Mouse (Mus musculus) limb, embryonic 10.5 days (tissue): ENCODE data around the gene Gm9857. TPM values are rescaled to one million over a fixed set of nuclear protein-coding genes. Genes with fewer than 3 reads are reported as not detected.
A peak's percentile ranks its signal among the peaks of the same experiment; 100 is the strongest.

ENCODE experiments used
- DNase-seq: peaks from one replicate; pipeline ENCODE4 v3.0.0-alpha.2; 2017; ENCODE audit warnings: low spot score
- H3K27ac ChIP-seq: fragments of 300-500 bp; sonication (generic); 2 replicates; pipeline ENCODE4 v1.5.1; 2016; ENCODE audit warnings: mild to moderate bottlenecking
- H3K27me3 ChIP-seq: fragments of 300-500 bp; sonication (generic); 2 replicates; pipeline ENCODE4 v1.6.1; 2016; ENCODE audit warnings: low read depth, mild to moderate bottlenecking; ENCODE audit not compliant: poor library complexity, severe bottlenecking
- H3K36me3 ChIP-seq: fragments of 300-500 bp; sonication (generic); 2 replicates; pipeline ENCODE4 v1.6.1; 2016; ENCODE audit warnings: mild to moderate bottlenecking, moderate library complexity
- H3K4me1 ChIP-seq: fragments of 300-500 bp; sonication (generic); 2 replicates; pipeline ENCODE4 v1.6.1; 2016
- H3K4me3 ChIP-seq: fragments of 300-500 bp; sonication (generic); 2 replicates; pipeline ENCODE4 v1.5.1; 2016; ENCODE audit warnings: mild to moderate bottlenecking, moderate library complexity
- H3K9me3 ChIP-seq: fragments of 300-500 bp; sonication (generic); replicated peaks from 2 replicates; pipeline ENCODE4 v1.6.1; 2016; ENCODE audit warnings: mild to moderate bottlenecking
- WGBS: fragments of 180-500 bp; shearing (Covaris S2); methylation state at CpG from one replicate; pipeline ENCODE4 v1.1.7; 2016; 5-methylcytosine and 5-hydroxymethylcytosine counted together
- polyA plus RNA-seq: library from polyadenylated mRNA; unstranded; fragments of >200 nt; fragmentation: Nextera tagmentation; extraction: Ambion mirVana; gene quantifications from 2 replicates; pipeline ENCODE4 v1.2.1, GENCODE M21; 2016

The Gm9857 gene
- polyA plus RNA-seq, 1 experiment from 2014 or later, result not detected

DNA sequence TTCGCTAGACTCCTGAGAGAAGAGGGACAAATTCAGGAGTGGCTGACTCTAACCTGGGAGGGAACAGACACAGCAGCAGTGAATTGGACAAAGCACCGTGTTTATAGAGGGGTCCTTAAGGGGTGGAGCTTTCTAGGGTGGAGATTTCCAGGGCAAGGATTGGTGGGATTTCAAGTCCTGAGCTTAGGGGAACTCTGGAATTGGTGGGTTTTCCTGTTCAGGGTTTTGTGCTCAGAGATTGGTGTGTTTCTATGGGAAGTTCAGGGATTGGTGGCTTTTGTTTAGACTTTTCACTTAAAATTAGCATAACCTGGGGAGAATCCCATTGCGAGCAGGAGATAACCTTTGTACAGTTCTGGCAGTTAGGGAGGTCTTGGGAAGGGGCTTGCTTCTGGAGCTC, 22.3 kb downstream of the Gm9857 start:
- DNase-seq, result no peak
- Histone ChIP-seq H3K4me3 (no peak overlapping the region), H3K36me3 (no peaks in the 10 kb centered on the region), H3K4me1 (no peaks in the 10 kb centered on the region), H3K27me3 (no peaks in the 10 kb centered on the region), H3K27ac (no peak overlapping the region), H3K9me3 (no peaks in the 10 kb centered on the region)
- WGBS, result 76% methylated on average over 3 of the region's 3 CpGs

DNA sequence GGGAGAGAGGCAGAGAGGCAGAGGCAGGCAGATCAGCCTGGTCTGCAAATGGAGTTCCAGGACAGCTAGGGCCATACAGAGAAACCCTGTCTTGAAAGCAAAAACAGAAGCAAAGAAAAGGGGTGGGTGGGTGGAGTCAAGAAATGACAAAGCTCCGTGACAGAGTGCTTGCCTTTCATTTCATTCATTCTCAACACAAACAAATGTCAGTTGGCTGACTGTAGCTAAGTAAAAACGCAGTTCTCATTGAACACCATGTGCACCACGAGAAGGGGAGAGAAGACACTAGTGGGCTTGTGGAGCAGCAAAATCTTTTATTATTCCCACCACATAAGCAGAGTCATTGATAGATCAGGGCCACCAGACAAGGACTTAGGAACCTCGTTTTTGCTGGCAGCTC, 23.4 kb downstream of the Gm9857 start:
- no peaks in the 10 kb centered on the region for H3K27me3 ChIP-seq
- no peak overlapping the region for H3K27ac ChIP-seq
- H3K36me3 ChIP-seq, result no peaks in the 10 kb centered on the region
- H3K4me3 ChIP-seq, result no peak overlapping the region
- 74% methylated on average over 4 of the region's 4 CpGs for WGBS
- H3K4me1 ChIP-seq, result no peaks in the 10 kb centered on the region
- no peaks in the 10 kb centered on the region for H3K9me3 ChIP-seq
- no peak for DNase-seq

- H3K4me3 ChIP-seq, result no peak overlapping the region
- H3K27ac ChIP-seq, result no peak overlapping the region
- H3K9me3 ChIP-seq, result no peaks in the 10 kb centered on the region
- H3K36me3 ChIP-seq, result no peaks in the 10 kb centered on the region
- no peaks in the 10 kb centered on the region for H3K4me1 ChIP-seq
- DNase-seq, result no peak
- H3K27me3 ChIP-seq, result no peaks in the 10 kb centered on the region
- 80% methylated on average over 1 of the region's 1 CpGs for WGBS
Measured at GRCm38 (mm10) chr3:108915999-108916398, 24.2 kb downstream of the Gm9857 start.

GRCm38 (mm10) chr3:108911548-108912413, 28.5 kb downstream of the Gm9857 start, which contains the start of gene Prpf38b:
Gene Prpf38b, minus strand, starts transcription at chr3:108911727.
- no peaks in the 10 kb centered on the region for H3K27me3 ChIP-seq
- H3K4me1 ChIP-seq, result peaks cover 10% of the 10 kb centered on the region
- H3K9me3 ChIP-seq, result no peaks in the 10 kb centered on the region
- peak within 1 kb of the TSS; percentile 97 for H3K4me3 ChIP-seq
- WGBS, result 2% methylated on average over 53 of the region's 53 CpGs
- peaks cover 19% of the 10 kb centered on the region for H3K36me3 ChIP-seq
- peak within 1 kb of the TSS; percentile 97 for H3K27ac ChIP-seq
- DNase-seq, result peak; percentile 99

GRCm38 (mm10) chr3:108911081-108911547, 29.1 kb downstream of the Gm9857 start:
- Histone ChIP-seq H3K27ac (peak overlapping the region; percentile 97), H3K4me3 (peak overlapping the region; percentile 97), H3K4me1 (peaks cover 10% of the 10 kb centered on the region), H3K36me3 (peaks cover 25% of the 10 kb centered on the region), H3K9me3 (no peaks in the 10 kb centered on the region), H3K27me3 (no peaks in the 10 kb centered on the region)
- WGBS, result under 1% methylated on average over 44 of the region's 44 CpGs
- no peak for DNase-seq

- H3K9me3 ChIP-seq, result no peaks in the 10 kb centered on the region
- peak overlapping the region; percentile 97 for H3K27ac ChIP-seq
- under 1% methylated on average over 32 of the region's 32 CpGs for WGBS
- H3K4me1 ChIP-seq, result peaks cover 10% of the 10 kb centered on the region
- H3K36me3 ChIP-seq, result peaks cover 31% of the 10 kb centered on the region
- DNase-seq, result peak; percentile 44
- no peaks in the 10 kb centered on the region for H3K27me3 ChIP-seq
- peak overlapping the region; percentile 97 for H3K4me3 ChIP-seq
Measured at GRCm38 (mm10) chr3:108910303-108911080, 29.8 kb downstream of the Gm9857 start.

GRCm38 (mm10) chr3:108902934-108903333, 37.3 kb downstream of the Gm9857 start:
- no peak for DNase-seq
- Histone ChIP-seq H3K4me3 (no peak overlapping the region), H3K27me3 (no peaks in the 10 kb centered on the region), H3K27ac (no peak overlapping the region), H3K36me3 (peaks cover 86% of the 10 kb centered on the region), H3K9me3 (no peaks in the 10 kb centered on the region), H3K4me1 (no peaks in the 10 kb centered on the region)
- 92% methylated on average over 6 of the region's 6 CpGs for WGBS

DNA sequence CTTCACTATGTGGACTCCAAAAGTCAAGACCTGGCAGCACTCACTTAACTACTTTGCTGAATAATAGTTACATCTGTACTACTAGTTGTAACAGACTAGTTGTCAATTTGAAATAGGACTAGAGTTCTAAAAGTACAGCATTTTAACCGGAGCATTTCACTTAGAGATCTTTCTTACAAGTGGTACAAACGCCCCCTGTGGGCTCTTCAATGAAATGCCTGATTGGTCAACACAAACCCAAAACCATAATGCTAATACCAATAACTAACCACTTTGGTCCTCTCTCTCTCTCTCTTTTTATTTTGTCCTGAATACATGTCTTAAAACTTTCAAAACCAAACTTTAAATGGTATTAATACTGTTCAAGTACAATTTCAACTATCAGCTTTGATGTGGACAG, 38.2 kb downstream of the Gm9857 start:
- Histone ChIP-seq H3K36me3 (peaks cover 77% of the 10 kb centered on the region), H3K4me1 (no peaks in the 10 kb centered on the region), H3K9me3 (no peaks in the 10 kb centered on the region), H3K27ac (no peak overlapping the region), H3K4me3 (no peak overlapping the region), H3K27me3 (no peaks in the 10 kb centered on the region)
- WGBS, result 63% methylated on average over 2 of the region's 2 CpGs
- no peak for DNase-seq

- DNase-seq, result no peak
- no peaks in the 10 kb centered on the region for H3K4me1 ChIP-seq
- 85% methylated on average over 5 of the region's 5 CpGs for WGBS
- H3K4me3 ChIP-seq, result no peak overlapping the region
- no peaks in the 10 kb centered on the region for H3K27me3 ChIP-seq
- peaks cover 63% of the 10 kb centered on the region for H3K36me3 ChIP-seq
- H3K9me3 ChIP-seq, result no peaks in the 10 kb centered on the region
- no peak overlapping the region for H3K27ac ChIP-seq
Measured at GRCm38 (mm10) chr3:108900681-108901080, 39.6 kb downstream of the Gm9857 start.

DNA sequence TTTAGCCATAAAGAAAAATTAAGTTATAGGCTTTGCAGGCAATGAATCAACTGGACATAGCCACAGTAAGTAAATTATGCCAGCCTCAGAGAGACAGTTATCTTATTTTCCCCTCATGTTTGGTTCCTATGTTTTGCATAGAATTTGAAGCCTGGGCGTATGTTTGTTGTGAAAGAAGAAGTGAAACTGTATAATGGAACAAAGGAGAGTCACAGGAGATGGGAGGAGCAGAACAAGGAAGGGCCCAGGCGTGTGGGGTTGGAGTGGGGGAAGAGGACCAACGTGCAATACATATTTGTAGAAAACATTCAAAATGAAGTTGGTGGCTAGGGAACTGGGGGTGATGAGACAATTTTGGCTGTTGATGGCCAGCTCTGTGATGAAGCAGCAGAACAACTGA, 40.1 kb downstream of the Gm9857 start:
- 92% methylated on average over 3 of the region's 3 CpGs for WGBS
- Histone ChIP-seq H3K27ac (no peak overlapping the region), H3K36me3 (peaks cover 58% of the 10 kb centered on the region), H3K4me1 (no peaks in the 10 kb centered on the region), H3K9me3 (no peaks in the 10 kb centered on the region), H3K27me3 (no peaks in the 10 kb centered on the region), H3K4me3 (no peak overlapping the region)
- DNase-seq, result no peak

GRCm38 (mm10) chr3:108898640-108899039, 41.6 kb downstream of the Gm9857 start:
- WGBS, result 94% methylated on average over 4 of the region's 4 CpGs
- no peaks in the 10 kb centered on the region for H3K9me3 ChIP-seq
- no peak for DNase-seq
- no peak overlapping the region for H3K4me3 ChIP-seq
- H3K4me1 ChIP-seq, result no peaks in the 10 kb centered on the region
- no peak overlapping the region for H3K27ac ChIP-seq
- peaks cover 43% of the 10 kb centered on the region for H3K36me3 ChIP-seq
- H3K27me3 ChIP-seq, result no peaks in the 10 kb centered on the region

DNA sequence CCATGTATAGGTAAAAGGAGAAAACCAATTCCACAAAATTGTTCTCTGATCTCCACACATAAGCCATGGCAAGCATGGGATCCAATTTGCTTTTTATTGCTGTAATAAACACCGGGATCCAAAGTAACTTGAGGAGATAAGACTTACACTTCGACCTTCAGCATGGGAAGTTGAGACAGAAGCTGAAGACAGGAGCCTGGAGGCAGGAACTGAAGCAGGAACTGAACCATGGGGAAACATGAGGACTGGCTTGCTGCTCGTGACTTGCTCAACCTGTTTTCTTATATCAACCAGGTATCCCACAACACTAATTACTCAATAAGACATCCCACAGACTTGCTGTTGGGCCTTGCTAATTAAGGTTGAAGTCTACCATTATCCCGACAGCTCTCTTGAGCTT, 47.3 kb downstream of the Gm9857 start:
- H3K27ac ChIP-seq, result no peak overlapping the region
- no peaks in the 10 kb centered on the region for H3K27me3 ChIP-seq
- WGBS, result 57% methylated on average over 4 of the region's 4 CpGs
- H3K36me3 ChIP-seq, result no peaks in the 10 kb centered on the region
- H3K4me1 ChIP-seq, result no peaks in the 10 kb centered on the region
- no peaks in the 10 kb centered on the region for H3K9me3 ChIP-seq
- no peak overlapping the region for H3K4me3 ChIP-seq
- no peak for DNase-seq

DNA sequence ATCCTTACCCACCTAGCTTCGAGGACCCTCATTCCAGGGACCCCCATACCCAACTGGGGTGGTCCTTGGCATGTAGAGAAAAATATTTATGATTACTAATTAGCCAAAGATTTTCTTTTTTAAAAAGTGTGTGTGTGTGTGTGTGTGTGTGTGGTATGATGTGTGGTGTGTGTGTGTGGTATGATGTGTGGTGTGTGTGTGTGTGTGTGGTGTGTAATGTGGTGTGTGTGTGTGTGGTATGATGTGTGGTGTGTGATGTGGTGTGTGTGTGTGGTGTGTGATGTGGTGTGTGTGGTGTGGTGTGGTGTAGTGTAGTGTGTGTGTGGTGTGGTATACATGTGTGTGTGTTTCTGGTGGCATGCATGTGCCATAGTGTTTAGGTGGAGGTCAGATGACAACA, 48.2 kb downstream of the Gm9857 start:
- WGBS, result 90% methylated on average over 1 of the region's 1 CpGs
- no peaks in the 10 kb centered on the region for H3K9me3 ChIP-seq
- no peaks in the 10 kb centered on the region for H3K27me3 ChIP-seq
- no peaks in the 10 kb centered on the region for H3K4me1 ChIP-seq
- no peak for DNase-seq
- H3K36me3 ChIP-seq, result no peaks in the 10 kb centered on the region
- no peak overlapping the region for H3K27ac ChIP-seq
- H3K4me3 ChIP-seq, result no peak overlapping the region
